Mouse (Mus musculus): Measurements from ENCODE around the gene Tmem119. TPM values are rescaled to one million over a fixed set of nuclear protein-coding genes. Genes with fewer than 3 reads are reported as not detected.
"Not testable (repeated sequence)": the region's sequence is repeated elsewhere in the genome, so short reads cannot be mapped to it uniquely, and the experiment has no call there.

The Tmem119 gene
- polyA plus RNA-seq, 1 experiment from 2014 or later = 131 TPM

DNA sequence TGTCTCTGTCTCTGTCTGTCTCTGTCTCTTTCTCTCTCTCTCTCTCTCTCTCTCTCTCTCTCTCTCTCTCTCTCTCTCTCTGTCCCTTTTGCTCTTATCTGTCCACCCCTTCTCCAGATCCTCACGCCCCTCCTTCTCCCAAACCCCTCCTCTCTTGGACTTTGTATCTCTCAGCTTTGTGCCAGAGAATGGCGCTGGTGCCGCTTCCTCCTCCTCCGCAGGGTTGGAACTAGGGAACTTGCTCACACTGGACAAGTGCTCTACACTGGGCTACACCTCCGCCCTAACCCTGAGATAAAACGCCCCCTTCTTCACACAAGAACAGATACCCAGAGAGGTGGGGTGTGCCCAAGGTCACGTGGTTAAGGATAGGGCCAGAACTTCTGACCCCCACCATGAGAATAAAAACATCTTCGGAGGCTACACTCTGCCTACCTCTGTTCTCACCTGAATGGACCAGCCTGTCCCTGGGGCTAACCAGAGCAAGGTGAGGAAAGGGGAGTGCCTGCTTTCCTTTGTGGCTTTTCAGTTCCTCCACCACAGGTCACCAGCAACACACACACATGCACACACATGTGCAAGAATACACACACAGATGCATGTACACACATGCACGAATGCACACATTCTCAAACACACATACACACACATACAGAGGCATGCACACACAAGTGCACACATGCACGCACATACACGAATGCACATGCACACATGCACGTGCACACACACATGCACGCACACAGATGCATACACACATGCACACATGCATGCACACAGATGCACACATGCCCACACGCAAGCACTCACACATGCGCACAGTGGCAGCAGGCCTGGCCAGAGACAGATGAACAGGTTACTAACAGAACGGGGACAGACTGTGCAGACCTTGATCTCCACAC lies 8.9 kb downstream of the Tmem119 start:
- H3K9ac ChIP-seq (ENCODE audit: low read length) = no peak overlapping the region
- no peak for ATAC-seq (ENCODE audit: insufficient number of reproducible peaks, low FRiP score, low TSS enrichment, low read depth)
- no peaks in the 10 kb centered on the region for H3K9me3 ChIP-seq (ENCODE audit: control insufficient read depth, low read length)
- peak overlapping the region; percentile 21; the same call in 1 of the 2 replicates for H3K27ac ChIP-seq (replicated peaks; ENCODE audit: low read depth, low read length)
- 88% methylated on average over 16 of the region's 16 CpGs for WGBS
- peaks cover 14% of the 10 kb centered on the region for H3K36me3 ChIP-seq (ENCODE audit: control insufficient read depth, insufficient read depth, low read length)
- H3K27me3 ChIP-seq (ENCODE audit: control insufficient read depth, insufficient read depth, low read length) = no peaks in the 10 kb centered on the region
- H3K4me2 ChIP-seq (ENCODE audit: low read depth, severe bottlenecking) = no peak overlapping the region
- H3K4me3 ChIP-seq (ENCODE audit: low read depth, low read length) = no peak overlapping the region
- H3K4me1 ChIP-seq (ENCODE audit: control insufficient read depth, insufficient read depth, low read length) = peaks cover 62% of the 10 kb centered on the region
- no peak for DNase-seq (ENCODE audit: low spot score)

DNA sequence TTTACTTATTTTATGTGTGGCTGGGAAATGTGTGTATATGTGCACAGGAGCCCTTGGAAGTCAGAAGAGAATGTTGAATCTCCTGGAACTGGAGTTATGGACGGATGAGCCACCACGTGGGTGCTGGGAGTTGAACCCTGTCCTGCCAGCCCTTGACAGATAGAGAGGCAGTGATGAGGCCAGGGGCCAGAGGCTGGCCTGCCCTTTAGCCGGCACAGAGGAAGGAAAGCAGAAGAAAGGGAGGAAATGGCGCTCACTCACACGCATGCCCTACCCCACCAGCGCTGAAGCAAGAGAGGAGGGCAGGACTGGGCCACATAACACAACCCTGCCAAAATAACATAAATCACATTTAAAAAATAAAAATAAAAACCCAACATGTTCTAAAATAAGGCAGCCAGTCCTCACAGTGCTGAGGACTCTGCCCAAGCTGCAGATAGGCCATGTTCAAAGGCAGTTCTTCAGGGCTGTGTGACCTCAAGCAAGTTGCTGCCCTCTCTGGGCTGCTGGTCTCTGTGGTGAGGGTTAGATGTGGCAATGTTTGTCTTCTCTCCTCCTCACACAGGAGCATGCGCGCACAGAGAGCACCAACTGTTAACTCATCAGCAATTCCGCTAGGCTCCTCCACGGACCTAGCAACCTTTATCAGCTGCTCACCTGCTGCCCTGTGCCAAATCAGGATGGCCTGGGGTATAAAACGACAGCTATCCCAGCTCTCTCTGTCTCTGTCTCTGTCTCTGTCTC lies 9.7 kb downstream of the Tmem119 start:
- H3K4me3 ChIP-seq (ENCODE audit: low read depth, low read length) = no peak overlapping the region
- H3K4me2 ChIP-seq (ENCODE audit: low read depth, severe bottlenecking) = no peak overlapping the region
- H3K27me3 ChIP-seq (ENCODE audit: control insufficient read depth, insufficient read depth, low read length) = no peaks in the 10 kb centered on the region
- peaks cover 54% of the 10 kb centered on the region for H3K4me1 ChIP-seq (ENCODE audit: control insufficient read depth, insufficient read depth, low read length)
- no peaks in the 10 kb centered on the region for H3K9me3 ChIP-seq (ENCODE audit: control insufficient read depth, low read length)
- H3K36me3 ChIP-seq (ENCODE audit: control insufficient read depth, insufficient read depth, low read length) = peaks cover 14% of the 10 kb centered on the region
- H3K9ac ChIP-seq (ENCODE audit: low read length) = no peak overlapping the region
- peak overlapping the region; percentile 68 for H3K27ac ChIP-seq (replicated peaks; ENCODE audit: low read depth, low read length)
- 63% methylated on average over 11 of the region's 11 CpGs for WGBS
- ATAC-seq (ENCODE audit: insufficient number of reproducible peaks, low FRiP score, low TSS enrichment, low read depth) (no peak), DNase-seq (ENCODE audit: low spot score) (no peak)

DNA sequence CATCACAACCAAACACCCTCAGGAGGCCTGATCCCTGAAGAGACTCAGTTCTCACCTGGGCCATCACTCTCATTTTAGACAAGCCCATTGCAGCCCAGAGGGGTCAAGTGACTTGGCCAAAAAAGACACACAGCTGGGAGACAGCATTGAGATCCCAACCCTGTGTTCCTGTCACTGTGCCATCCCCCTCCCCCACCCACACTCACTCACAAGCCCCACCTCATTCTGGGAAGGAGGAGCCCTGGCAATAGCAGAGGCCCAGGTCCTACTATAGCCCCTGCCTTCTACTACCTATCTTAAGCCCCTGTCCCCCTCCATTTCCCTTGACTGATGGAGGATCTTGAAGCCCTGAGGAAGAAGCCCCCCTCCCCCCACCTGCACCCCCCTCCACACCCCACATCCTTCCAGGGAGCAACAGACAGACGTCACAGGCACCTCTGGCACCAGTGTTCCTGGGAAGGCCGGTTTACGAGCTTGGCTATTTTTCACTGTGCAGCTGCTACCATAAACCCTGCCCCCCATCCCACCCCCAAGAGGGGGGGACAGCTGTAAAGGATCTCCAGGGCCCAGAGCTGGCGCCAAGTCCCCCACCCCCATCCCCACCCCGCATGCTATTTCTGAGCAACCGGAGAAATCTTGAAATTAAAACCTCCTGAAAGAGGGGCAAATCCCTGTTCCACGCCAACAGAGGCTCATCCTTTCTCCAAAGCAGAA lies 11.1 kb downstream of the Tmem119 start:
- Histone ChIP-seq H3K9me3 (ENCODE audit: control insufficient read depth, low read length) (no peaks in the 10 kb centered on the region), H3K4me3 (ENCODE audit: low read depth, low read length) (no peak overlapping the region), H3K27ac (replicated peaks; ENCODE audit: low read depth, low read length) (peak overlapping the region; percentile 88), H3K36me3 (ENCODE audit: control insufficient read depth, insufficient read depth, low read length) (peaks cover 5% of the 10 kb centered on the region), H3K9ac (ENCODE audit: low read length) (no peak overlapping the region), H3K4me2 (ENCODE audit: low read depth, severe bottlenecking) (peak overlapping the region; percentile 20; the same call in 1 of the 2 replicates), H3K27me3 (ENCODE audit: control insufficient read depth, insufficient read depth, low read length) (no peaks in the 10 kb centered on the region), H3K4me1 (ENCODE audit: control insufficient read depth, insufficient read depth, low read length) (peaks cover 49% of the 10 kb centered on the region)
- ATAC-seq (ENCODE audit: insufficient number of reproducible peaks, low FRiP score, low TSS enrichment, low read depth) (peak; percentile 82), DNase-seq (ENCODE audit: low spot score) (peak; percentile 82)
- WGBS = 8% methylated on average over 7 of the region's 7 CpGs

DNA sequence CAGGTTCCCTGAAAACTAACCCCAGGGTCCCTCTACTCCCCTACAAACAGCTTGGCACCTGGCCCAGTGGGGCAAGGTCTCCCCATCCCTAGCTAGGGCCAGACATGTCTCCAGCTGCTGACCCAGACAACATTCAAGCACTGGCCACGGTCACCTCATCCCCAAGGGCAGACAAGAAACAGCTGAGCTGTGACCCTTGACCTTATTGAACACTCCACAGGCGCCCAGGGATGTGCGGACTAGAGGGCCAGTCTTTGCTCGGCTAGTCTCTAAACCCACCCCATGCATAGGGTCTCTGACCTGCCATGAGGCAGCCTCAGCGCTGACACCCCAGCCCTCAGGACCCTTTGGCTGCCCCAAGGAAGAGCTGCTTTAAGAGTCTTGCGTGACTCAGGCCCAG lies 11.7 kb downstream of the Tmem119 start:
- ATAC-seq (ENCODE audit: insufficient number of reproducible peaks, low FRiP score, low TSS enrichment, low read depth) (peak; percentile 33; the same call in 1 of the 2 replicates), DNase-seq (ENCODE audit: low spot score) (no peak)
- WGBS = 17% methylated on average over 6 of the region's 6 CpGs
- Histone ChIP-seq H3K36me3 (ENCODE audit: control insufficient read depth, insufficient read depth, low read length) (peaks cover 3% of the 10 kb centered on the region; the same call in 1 of the 2 replicates), H3K27ac (replicated peaks; ENCODE audit: low read depth, low read length) (peak overlapping the region; percentile 88), H3K9ac (ENCODE audit: low read length) (no peak overlapping the region), H3K27me3 (ENCODE audit: control insufficient read depth, insufficient read depth, low read length) (no peaks in the 10 kb centered on the region), H3K4me2 (ENCODE audit: low read depth, severe bottlenecking) (no peak overlapping the region; the same call in 1 of the 2 replicates), H3K9me3 (ENCODE audit: control insufficient read depth, low read length) (no peaks in the 10 kb centered on the region), H3K4me1 (ENCODE audit: control insufficient read depth, insufficient read depth, low read length) (peaks cover 50% of the 10 kb centered on the region), H3K4me3 (ENCODE audit: low read depth, low read length) (no peak overlapping the region)

DNA sequence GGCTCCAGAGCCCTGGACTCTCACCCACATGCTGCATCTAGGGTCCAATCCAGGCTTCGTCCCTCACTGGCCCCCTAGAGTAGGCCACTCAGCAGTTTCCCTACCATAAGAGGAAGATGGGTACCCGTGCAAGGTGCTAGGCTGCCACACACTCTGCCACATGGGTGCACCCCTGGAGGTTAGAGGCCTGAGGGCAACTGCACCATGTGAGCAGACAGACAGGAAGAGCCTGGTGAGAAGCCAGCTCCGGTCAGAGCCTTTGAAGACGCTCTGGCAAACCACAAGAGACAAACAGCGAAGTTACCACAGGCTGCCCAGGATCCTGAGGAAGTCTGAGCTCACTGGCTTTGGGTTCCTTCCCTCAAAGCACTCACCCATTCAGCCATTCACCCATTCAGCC lies 13.3 kb downstream of the Tmem119 start:
- WGBS = 80% methylated on average over 5 of the region's 5 CpGs
- H3K9me3 ChIP-seq (ENCODE audit: control insufficient read depth, low read length) = no peaks in the 10 kb centered on the region
- DNase-seq (ENCODE audit: low spot score) = no peak
- no peak for ATAC-seq (ENCODE audit: insufficient number of reproducible peaks, low FRiP score, low TSS enrichment, low read depth)
- no peak overlapping the region; the same call in 1 of the 2 replicates for H3K9ac ChIP-seq (ENCODE audit: low read length)
- no peak overlapping the region for H3K27ac ChIP-seq (replicated peaks; ENCODE audit: low read depth, low read length)
- no peaks in the 10 kb centered on the region for H3K27me3 ChIP-seq (ENCODE audit: control insufficient read depth, insufficient read depth, low read length)
- H3K4me2 ChIP-seq (ENCODE audit: low read depth, severe bottlenecking) = no peak overlapping the region
- H3K4me1 ChIP-seq (ENCODE audit: control insufficient read depth, insufficient read depth, low read length) = peaks cover 48% of the 10 kb centered on the region
- no peak overlapping the region for H3K4me3 ChIP-seq (ENCODE audit: low read depth, low read length)
- no peaks in the 10 kb centered on the region for H3K36me3 ChIP-seq (ENCODE audit: control insufficient read depth, insufficient read depth, low read length)

DNA sequence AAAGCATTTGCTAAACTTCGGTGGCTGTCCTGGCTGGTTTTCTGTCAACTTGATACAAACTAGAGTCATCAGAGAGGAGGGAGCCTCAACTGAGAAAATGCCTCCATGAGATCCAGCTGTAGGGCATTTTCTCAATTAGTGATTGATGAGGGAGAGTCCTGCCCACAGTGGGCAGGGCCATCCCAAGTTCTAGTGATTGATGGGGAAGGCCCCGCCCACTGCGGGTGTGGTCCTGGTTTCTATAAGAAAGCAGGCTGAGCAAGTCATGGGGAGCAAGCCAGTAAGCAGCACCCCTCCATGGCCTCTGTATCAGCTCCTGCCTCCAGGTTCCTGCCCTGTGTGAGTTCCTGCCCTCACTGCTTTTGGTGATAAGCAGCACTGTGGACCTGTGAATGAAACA lies 16.2 kb downstream of the Tmem119 start:
- not testable (repeated sequence) for H3K36me3 ChIP-seq (ENCODE audit: control insufficient read depth, insufficient read depth, low read length); ATAC-seq (ENCODE audit: insufficient number of reproducible peaks, low FRiP score, low TSS enrichment, low read depth); H3K9me3 ChIP-seq (ENCODE audit: control insufficient read depth, low read length); H3K9ac ChIP-seq (ENCODE audit: low read length); H3K27me3 ChIP-seq (ENCODE audit: control insufficient read depth, insufficient read depth, low read length); DNase-seq (ENCODE audit: low spot score); H3K4me3 ChIP-seq (ENCODE audit: low read depth, low read length)
- Histone ChIP-seq H3K27ac (replicated peaks; ENCODE audit: low read depth, low read length) (peak overlapping the region; percentile 68), H3K4me2 (ENCODE audit: low read depth, severe bottlenecking) (peak overlapping the region; percentile 36; the same call in 1 of the 2 replicates), H3K4me1 (ENCODE audit: control insufficient read depth, insufficient read depth, low read length) (peaks cover 40% of the 10 kb centered on the region)
- 26% methylated on average over 3 of the region's 3 CpGs for WGBS

DNA sequence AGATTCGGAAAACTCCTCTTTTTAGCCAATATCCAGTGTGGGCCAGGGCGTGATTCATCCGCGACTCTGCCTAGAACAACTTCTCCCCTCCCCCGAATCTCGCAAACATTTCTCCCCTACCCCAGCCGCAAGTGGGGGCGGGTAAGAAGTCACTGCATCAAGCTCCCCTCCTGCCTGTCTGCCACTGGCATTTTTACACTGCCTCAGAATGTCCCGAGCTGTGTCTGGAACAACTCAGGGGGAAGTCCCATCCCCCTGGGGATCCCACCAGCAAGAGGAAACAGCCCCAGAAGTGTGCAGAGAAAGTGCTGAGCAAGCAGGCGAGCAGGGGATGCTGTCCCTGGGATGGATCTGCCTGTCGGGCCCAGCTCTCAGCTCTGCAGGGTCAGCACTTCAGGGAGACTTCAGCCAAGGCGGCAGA lies 16.7 kb downstream of the Tmem119 start:
- Histone ChIP-seq H3K27me3 (ENCODE audit: control insufficient read depth, insufficient read depth, low read length) (no peaks in the 10 kb centered on the region), H3K9ac (ENCODE audit: low read length) (peak overlapping the region; percentile 12; the same call in 1 of the 2 replicates), H3K4me1 (ENCODE audit: control insufficient read depth, insufficient read depth, low read length) (peaks cover 35% of the 10 kb centered on the region), H3K4me3 (ENCODE audit: low read depth, low read length) (no peak overlapping the region), H3K4me2 (ENCODE audit: low read depth, severe bottlenecking) (peak overlapping the region; percentile 36), H3K36me3 (ENCODE audit: control insufficient read depth, insufficient read depth, low read length) (no peaks in the 10 kb centered on the region; the same call in 1 of the 2 replicates), H3K27ac (replicated peaks; ENCODE audit: low read depth, low read length) (peak overlapping the region; percentile 68), H3K9me3 (ENCODE audit: control insufficient read depth, low read length) (no peaks in the 10 kb centered on the region)
- WGBS = 8% methylated on average over 12 of the region's 12 CpGs
- no peak for ATAC-seq (ENCODE audit: insufficient number of reproducible peaks, low FRiP score, low TSS enrichment, low read depth)
- peak; percentile 46 for DNase-seq (ENCODE audit: low spot score)

DNA sequence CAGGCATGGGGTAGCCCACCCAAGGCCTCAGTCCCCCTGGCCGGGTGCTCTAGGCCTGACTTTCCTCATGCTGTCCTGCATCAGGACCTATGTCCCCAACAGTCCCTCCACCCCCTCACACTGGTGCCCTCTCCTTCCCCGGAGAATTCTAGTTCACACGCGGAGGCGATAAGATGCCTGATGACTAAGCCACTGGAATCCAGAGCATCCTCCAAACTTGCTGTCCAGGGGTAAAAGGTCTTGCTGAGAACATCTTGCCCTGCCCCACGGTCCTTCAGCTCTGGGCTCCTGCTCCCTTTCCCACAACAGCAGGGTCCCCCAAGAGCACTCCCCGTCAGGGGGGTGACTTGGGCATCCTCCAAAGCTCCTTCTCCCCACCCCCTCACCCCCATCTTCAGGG lies 17.7 kb downstream of the Tmem119 start:
- Histone ChIP-seq H3K27me3 (ENCODE audit: control insufficient read depth, insufficient read depth, low read length) (no peaks in the 10 kb centered on the region), H3K4me2 (ENCODE audit: low read depth, severe bottlenecking) (no peak overlapping the region), H3K4me1 (ENCODE audit: control insufficient read depth, insufficient read depth, low read length) (peaks cover 26% of the 10 kb centered on the region), H3K36me3 (ENCODE audit: control insufficient read depth, insufficient read depth, low read length) (no peaks in the 10 kb centered on the region; the same call in 1 of the 2 replicates), H3K9me3 (ENCODE audit: control insufficient read depth, low read length) (no peaks in the 10 kb centered on the region), H3K4me3 (ENCODE audit: low read depth, low read length) (no peak overlapping the region), H3K9ac (ENCODE audit: low read length) (no peak overlapping the region), H3K27ac (replicated peaks; ENCODE audit: low read depth, low read length) (no peak overlapping the region; the same call in 1 of the 2 replicates)
- ATAC-seq (ENCODE audit: insufficient number of reproducible peaks, low FRiP score, low TSS enrichment, low read depth) (no peak), DNase-seq (ENCODE audit: low spot score) (no peak)
- WGBS = 87% methylated on average over 7 of the region's 7 CpGs

All from limb, embryonic 11.5 days (tissue).